Mouse (Mus musculus) heart, adult 2 months (tissue): Measurements from ENCODE around the gene Rars.

Experiments
- CTCF ChIP-seq: fragments of 200-600 bp; IDR thresholded peaks from 2 replicates; pipeline ENCODE4 v1.8.1; 2022; ENCODE audit warnings: antibody characterized with exemption, mild to moderate bottlenecking, moderate library complexity
- EP300 ChIP-seq: fragments of 200-500 bp; IDR thresholded peaks from 2 replicates; pipeline ENCODE4 v1.6.1; 2011; ENCODE audit warnings: low read depth, low read length, control low read depth; ENCODE audit not compliant: insufficient read depth
- POLR2A ChIP-seq: fragments of 200-500 bp; IDR thresholded peaks from 2 replicates; pipeline ENCODE4 v1.6.1; 2011; ENCODE audit warnings: mild to moderate bottlenecking, low read depth, low read length, control low read depth; ENCODE audit not compliant: insufficient read depth

DNA sequence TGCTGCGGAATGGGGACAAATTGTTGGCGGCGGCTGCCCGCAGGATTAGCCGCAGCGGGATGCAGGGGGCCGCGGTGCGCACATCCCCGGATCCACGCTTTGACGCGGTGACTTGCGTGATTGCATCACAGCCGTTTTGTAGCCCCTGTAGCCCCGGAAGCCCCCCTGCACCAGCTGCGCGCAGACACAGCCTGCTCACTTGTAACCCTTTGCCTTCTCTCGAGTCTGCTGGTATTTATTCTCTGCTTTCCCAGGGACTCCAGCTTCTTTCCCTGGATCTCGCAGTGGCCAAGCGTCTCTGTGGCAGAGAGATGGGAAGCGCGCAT is 35.8 kb downstream of the Rars start:
- TF ChIP-seq CTCF (no peak), POLR2A (no peak), EP300 (no peak)
